Mouse (Mus musculus) heart, postnatal 14 days (tissue): ENCODE measurements around the gene Adcy1. TPM values are rescaled to one million over a fixed set of nuclear protein-coding genes. Genes with fewer than 3 reads are reported as not detected.

ENCODE experiments used
- DNase-seq, 2 experiments: peaks; one replicate each; pipeline ENCODE4 v3.0.0; 2021 to 2022
- intact Hi-C: fragments of 180-260 bp; cut with DNase I; formaldehyde crosslinking; loops from one replicate; pipeline ENCODE4 v1.15.1; 2025
- long read RNA-seq, 2 experiments: library from polyadenylated mRNA; stranded (forward); transcript quantifications; one replicate each; pipeline ENCODE4 v2.0.0; 2021
- total RNA-seq, 2 experiments: library from RNA; stranded (reverse); gene quantifications; 2 replicates each; pipeline ENCODE4 v1.2.3; 2021

The Adcy1 gene
- total RNA-seq = 1 to 10 TPM; 1.0 to 1.7 TPM
- long read RNA-seq, experiment 1, full-length matches to known transcripts = 1 of 1 reads
- long read RNA-seq, experiment 1, partial matches to known transcripts = 0 of 1 reads
- long read RNA-seq, experiment 1, other reads (novel, unspliced or antisense) = 0 of 1 reads
- long read RNA-seq, experiment 2, full-length matches to known transcripts = 1 of 1 reads
- long read RNA-seq, experiment 2, partial matches to known transcripts = 0 of 1 reads
- long read RNA-seq, experiment 2, other reads (novel, unspliced or antisense) = 0 of 1 reads

- DNase-seq = peak; percentile 17 to 35
- intact Hi-C loops = no loop called here
Observed at GRCm38 (mm10) chr11:7063001-7063584, at the start of gene Adcy1. Adcy1 (plus strand) TSS chr11:7063489.

DNA sequence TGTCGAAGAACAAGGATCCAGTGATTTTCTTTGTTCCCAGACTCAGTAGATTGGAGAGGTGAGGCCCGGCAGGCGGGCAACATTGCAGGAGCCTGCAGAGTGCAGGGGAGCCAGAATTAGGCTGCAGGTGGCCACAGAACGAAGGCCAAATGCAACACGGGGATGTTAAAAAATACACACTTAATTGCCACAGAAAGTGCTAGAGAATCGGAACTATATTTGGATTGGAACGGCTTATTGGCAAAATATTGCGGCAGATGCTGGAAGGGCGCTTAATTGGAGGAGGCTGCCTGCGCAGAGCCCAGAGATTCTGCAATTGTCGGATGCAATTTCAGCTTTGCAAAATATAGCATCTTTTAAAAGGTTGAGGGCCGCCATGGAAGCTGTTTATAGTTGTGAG is 46.4 kb upstream of the Adcy1 start:
- intact Hi-C loops = no loop called here
- no peak for DNase-seq

DNA sequence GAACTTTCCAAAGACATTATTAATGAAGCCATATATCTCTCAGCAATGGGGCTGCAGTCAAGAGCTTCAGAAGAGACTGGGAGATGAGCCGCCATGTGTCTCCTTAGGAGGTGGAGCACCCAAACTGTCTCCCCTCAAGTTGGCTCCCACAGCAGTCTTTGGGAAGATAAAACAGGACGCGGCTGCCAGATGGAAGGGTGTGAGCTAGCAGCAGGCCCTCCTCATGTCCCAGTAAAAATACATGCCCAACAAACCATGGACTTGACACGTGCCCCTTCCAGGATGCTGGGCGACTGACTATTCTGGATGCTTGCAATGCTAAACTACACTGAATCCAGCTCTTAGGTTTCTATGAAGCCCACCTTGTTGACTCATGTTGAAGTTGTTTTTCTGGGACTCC is 45.2 kb upstream of the Adcy1 start:
- intact Hi-C loops = no loop called here
- no peak for DNase-seq

DNA sequence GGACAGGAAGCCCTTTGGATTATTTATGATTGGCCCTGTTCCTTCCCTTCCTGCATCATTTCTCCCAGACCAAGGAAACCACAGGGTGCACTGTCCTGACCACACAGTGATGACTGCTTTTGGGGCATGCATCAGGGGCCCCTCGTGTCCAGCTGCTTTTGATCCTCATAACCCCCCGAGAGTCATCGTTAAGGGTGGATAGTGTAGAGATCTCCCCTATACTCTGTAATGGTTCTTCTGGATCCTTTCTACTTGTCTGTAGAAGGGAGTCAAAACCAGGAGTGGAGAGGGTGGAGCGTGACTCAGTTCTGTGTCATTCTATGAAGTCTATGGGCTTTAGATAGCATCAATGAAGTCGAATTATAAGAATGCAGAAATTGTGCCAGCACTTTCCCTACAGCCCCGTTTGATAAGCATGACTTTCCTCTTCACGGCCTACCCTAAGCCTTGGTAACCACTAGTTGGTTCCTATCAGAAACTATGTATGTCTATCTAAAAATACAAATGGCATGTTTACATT is 44.2 kb upstream of the Adcy1 start:
- intact Hi-C loops = no loop called here
- no peak for DNase-seq

GRCm38 (mm10) chr11:7033063-7033462 is 30.2 kb upstream of the Adcy1 start:
- DNase-seq = no peak
- intact Hi-C loops = no loop called here

- DNase-seq = peak in 1 of 2 experiments; percentile 13
- intact Hi-C loops = no loop called here
Observed at GRCm38 (mm10) chr11:7039722-7040121, 23.6 kb upstream of the Adcy1 start.

DNA sequence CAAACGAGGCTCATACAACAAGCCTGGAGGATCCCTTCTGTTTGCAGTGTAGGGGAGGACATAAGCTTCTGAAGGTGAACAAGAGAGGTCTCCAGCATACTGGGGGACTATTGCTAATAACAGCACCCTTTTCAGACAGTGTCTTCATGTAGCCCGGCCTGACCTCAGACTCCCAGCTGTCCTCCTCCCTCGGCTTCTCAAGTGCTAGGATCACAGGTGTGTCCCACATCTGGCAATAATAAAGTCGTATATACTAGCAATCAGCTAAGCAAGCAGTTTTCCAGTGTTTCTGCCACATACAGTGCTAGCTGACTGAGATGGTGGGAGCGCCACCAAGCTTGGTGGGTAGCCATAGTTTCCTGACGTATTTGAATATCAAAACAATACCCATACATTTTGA is 22.5 kb upstream of the Adcy1 start:
- intact Hi-C loops = no loop called here
- no peak for DNase-seq

DNA sequence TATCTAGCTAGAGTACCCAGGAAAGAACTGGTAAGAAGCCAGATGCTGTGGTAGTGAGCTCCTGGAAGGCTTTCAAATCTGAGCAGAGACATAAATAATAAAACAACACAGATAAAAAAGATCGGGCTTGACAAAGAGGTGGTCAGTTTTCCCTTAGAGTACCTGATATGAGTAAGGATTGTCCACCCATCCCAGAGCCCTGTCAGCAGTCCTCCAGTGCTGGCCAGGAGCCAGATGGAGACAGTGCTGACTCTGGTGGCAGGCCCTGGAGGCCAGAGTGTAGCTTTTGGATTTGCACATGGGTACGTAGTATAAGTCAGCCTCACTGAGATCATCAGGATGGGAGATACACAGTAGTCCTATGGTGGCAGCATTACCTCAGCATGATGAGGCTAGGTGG is 16.1 kb upstream of the Adcy1 start:
- intact Hi-C loops = no loop called here
- no peak for DNase-seq

DNA sequence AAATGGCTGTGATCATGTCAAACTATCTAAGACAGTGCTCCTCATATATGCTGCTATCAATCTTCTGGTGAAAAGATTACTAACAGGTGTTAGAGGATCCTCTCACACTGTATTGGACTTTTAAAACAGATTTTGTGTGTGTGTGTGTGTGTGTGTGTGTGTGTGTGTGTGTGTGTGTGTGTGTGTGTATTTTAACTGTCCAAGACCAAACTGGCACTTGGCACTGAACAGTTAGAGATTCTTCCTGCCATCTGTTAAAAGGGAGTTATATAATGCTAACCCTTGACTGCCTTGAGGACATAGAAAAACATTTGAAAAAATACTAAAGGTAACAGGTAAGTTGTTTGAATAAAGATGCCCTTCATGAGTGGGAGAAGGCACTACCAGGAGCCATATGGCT is 15.7 kb upstream of the Adcy1 start:
- intact Hi-C loops = no loop called here
- no peak for DNase-seq

- DNase-seq = no peak
- intact Hi-C loops = no loop called here
Observed at GRCm38 (mm10) chr11:7053710-7054109, 9.6 kb upstream of the Adcy1 start.

DNA sequence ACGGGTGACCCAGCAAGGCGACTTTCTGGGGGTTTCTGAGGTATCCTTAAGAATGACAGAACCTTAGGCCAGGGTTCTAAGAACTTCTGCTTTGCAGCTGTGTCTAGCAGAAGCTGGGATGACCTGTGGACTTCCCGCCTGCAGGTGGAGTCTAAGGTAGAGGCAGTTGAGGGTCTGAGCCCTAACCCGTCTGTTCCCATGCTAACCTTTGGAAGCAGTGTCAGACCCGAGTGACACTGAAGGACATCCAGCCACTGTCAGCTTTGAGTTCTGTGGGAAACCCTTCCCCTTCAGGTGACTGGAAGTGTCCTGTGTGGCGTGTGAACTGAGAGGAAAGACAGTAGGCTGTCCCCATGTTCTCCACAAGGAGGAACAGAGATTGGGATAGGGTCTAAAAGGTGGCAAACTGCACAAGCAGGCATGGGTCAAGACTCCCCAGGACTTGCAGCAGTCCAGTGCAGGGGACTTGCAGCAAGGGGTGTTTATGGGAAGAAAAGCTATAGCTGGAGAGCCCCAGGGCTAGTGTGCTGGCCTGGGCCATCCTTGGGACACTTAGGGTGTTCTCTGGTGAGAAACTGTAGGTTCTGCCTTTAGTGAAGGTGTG is 8.5 kb upstream of the Adcy1 start:
- DNase-seq = no peak
- intact Hi-C loops = loop anchor here (5.0 kb wide), 1 partner anchor 88 kb away; no protein-coding TSS in a partner anchor

DNA sequence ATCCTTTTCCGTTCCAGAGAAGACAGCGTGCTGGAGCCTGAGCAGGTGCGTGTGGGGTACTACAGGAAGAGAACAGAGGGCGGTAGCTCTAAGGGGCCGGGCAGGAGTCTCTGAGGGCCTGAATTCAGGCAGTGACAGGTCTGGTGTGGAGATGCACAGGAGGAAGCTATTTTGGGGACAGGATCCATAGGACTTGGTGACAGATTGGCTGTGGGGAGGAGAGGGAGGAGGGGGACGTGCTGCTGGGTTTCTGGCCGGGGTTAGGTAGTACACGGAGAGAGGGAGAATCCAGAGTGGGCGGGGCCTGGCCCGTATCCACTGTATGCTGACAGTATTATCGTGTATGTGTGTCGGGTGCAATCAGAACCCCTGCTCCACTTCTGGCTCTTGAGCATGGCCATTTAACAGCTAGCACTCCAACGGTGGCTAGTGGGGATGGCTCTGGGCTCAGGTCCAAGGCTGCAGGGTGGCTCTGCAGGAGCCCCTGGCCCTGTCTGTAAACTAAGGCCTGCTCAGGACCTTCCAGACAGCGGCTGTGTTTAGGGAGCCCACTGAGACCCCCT is 7.8 kb upstream of the Adcy1 start:
- intact Hi-C loops = loop anchor here (5.0 kb wide), 1 partner anchor 87 kb away; no protein-coding TSS in a partner anchor
- peak; percentile 50 to 69 for DNase-seq

- DNase-seq = peak; percentile 15 to 36
- intact Hi-C loops = loop anchor here (5.0 kb wide), 1 partner anchor 86 kb away; no protein-coding TSS in a partner anchor
Observed at GRCm38 (mm10) chr11:7056121-7056520, 7.2 kb upstream of the Adcy1 start.

- intact Hi-C loops = loop anchor here (5.0 kb wide), 1 partner anchor 85 kb away; no protein-coding TSS in a partner anchor
- no peak for DNase-seq
Observed at GRCm38 (mm10) chr11:7057781-7058180, 5.5 kb upstream of the Adcy1 start.

GRCm38 (mm10) chr11:7061961-7062360 is 1.3 kb upstream of the Adcy1 start:
- intact Hi-C loops = no loop called here
- DNase-seq = no peak

DNA sequence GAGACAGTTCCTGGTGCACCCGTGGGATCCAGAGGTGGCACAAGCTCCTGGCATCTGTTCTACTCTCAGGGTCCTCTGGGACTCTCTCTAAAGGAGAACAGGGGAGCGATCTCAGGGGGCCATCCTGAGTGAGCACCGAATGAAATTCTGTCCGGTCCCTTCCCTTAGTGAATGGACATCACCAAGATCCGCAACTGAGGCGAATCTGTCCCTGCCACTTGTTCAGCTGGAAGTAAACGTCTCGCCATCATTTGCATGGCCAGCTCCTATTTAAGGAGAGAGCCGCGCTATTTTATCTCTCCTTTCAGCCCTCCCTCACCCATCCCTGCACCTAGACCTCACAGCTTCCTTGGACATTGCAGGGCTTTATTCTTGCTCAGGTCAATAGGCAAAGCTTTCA is 723 bp upstream of the Adcy1 start:
- intact Hi-C loops = no loop called here
- DNase-seq = no peak

- DNase-seq = peak; percentile 23 to 32
- intact Hi-C loops = no loop called here
Observed at GRCm38 (mm10) chr11:7063681-7064267, 485 bp downstream of the Adcy1 start.

- intact Hi-C loops = no loop called here
Observed at GRCm38 (mm10) chr11:7064484-7065185, 1.3 kb downstream of the Adcy1 start.

GRCm38 (mm10) chr11:7065388-7065787 is 2.1 kb downstream of the Adcy1 start:
- no peak for DNase-seq
- intact Hi-C loops = no loop called here

More at GRCm38 (mm10) chr11:7064484-7065185, 1.3 kb downstream of the Adcy1 start:
- peak in 1 of 2 experiments; percentile 4 for DNase-seq

DNA sequence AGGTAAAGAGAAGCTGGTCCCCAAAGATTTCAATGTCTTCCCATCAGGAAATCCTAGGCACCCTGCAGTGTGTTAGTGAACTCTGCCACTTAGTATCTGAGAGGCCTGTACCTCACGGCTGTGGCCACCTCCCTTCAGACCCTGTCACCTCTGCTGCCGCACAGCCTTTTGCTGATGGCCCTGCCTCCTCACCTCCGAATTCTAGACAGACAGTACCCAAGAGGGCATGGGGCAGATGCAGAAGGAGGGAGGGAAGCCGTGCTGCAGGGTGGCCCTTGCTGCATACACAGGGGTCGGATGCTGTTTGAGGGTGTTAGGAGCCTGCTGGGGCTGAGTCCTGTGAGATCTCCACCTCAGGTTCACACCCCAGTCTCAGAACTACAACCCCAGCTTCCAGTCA is 2.6 kb downstream of the Adcy1 start:
- no peak for DNase-seq
- intact Hi-C loops = no loop called here
